Mouse (Mus musculus): ENCODE data around the gene 1700067K01Rik. TPM values are rescaled to one million over a fixed set of nuclear protein-coding genes. Genes with fewer than 3 reads are reported as not detected.

Gene 1700067K01Rik
- polyA plus RNA-seq, 1 experiment: 0.27 TPM

DNA sequence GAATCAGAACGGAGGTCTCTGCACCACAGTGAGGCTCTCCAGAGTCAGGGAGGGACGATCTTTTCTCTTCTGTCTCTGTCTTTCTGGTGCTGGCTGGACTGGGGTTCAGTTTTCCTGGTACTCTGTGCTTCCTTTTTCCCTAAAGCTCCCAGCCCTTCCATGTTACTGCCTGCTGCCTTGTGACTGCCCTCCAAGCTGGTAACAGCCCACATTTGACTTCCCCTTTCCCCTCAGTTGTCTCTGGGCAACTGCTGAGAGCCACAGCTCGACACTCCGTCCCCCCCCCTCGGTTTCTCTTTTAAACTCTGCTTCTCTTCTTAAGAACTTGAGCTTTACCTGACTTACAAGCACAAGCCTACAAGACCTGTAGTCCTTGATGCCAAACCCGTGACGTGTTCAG is 12.1 kb upstream of the 1700067K01Rik start:
- TF ChIP-seq POLR2A (IDR thresholded peaks at IDR 0.05; ENCODE audit: borderline replicate concordance, extremely low read depth, insufficient read depth, insufficient read length, poor library complexity, severe bottlenecking): no peak
- TF ChIP-seq CTCF (IDR thresholded peaks at IDR 0.05; ENCODE audit: borderline replicate concordance, extremely low read depth, insufficient read depth, insufficient read length): no peak
- no peak for DNase-seq (ENCODE audit: low read depth)

DNA sequence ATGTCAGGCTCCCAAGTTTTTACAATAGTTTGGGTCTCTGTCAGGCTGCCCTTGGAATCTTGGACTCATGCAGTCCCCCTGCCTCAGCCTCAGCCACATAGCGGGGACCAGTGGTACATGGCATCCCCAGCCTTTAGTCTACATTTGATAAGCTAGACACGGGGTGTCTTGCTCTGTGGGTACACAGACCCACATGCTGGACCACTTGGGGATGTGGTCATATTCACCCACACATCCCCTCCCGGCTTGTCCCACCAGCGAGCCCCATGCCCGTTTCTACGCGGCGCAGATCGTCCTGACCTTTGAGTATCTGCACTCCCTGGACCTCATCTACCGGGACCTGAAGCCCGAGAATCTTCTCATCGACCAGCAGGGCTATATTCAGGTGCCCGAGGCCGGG is 11.1 kb upstream of the 1700067K01Rik start:
- DNase-seq (ENCODE audit: low read depth): no peak
- TF ChIP-seq POLR2A (IDR thresholded peaks at IDR 0.05; ENCODE audit: borderline replicate concordance, extremely low read depth, insufficient read depth, insufficient read length, poor library complexity, severe bottlenecking) (no peak), CTCF (IDR thresholded peaks at IDR 0.05; ENCODE audit: borderline replicate concordance, extremely low read depth, insufficient read depth, insufficient read length) (no peak)

DNA sequence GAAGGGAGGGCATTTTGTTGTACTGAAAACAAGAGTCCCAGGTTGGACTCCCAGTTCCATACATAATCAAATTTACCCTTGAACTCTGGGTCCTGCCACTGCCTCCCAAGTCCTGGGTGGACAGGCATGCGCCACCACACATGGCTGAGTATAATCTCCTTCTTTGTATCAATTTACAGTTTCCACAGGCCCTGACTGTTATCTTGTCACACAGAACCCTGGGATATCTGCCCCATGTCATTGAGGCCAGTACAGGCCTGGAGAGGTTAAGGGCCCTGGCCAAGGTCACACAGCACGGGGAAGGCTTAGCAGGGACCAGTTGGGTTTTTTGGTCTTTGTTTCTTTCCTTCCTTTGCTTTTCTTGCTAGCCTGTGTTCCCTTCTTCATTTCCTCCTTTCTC is 8.8 kb upstream of the 1700067K01Rik start:
- TF ChIP-seq CTCF (IDR thresholded peaks at IDR 0.05; ENCODE audit: borderline replicate concordance, extremely low read depth, insufficient read depth, insufficient read length) (no peak), POLR2A (IDR thresholded peaks at IDR 0.05; ENCODE audit: borderline replicate concordance, extremely low read depth, insufficient read depth, insufficient read length, poor library complexity, severe bottlenecking) (no peak)
- DNase-seq (ENCODE audit: low read depth): no peak

DNA sequence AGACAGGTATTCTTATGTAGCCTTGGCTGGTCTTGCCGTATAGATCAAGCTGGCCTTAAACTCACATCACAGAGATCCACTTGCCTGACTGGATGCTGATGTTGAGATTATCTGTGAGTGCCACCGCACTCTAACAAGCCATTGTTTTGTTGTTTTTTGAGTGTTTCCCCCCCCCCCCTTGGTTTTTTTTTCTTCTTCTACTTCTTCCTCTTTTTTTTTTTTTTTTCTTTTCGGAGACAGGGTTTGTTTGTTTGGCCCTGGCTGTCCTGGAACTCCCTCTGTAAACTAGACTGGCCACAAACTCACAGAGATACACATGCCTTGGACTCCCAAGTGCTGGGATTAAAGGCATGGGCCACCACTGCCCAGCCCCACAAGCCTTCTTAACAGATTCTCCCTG is 7.3 kb upstream of the 1700067K01Rik start:
- no peak for DNase-seq (ENCODE audit: low read depth)
- TF ChIP-seq POLR2A (IDR thresholded peaks at IDR 0.05; ENCODE audit: borderline replicate concordance, extremely low read depth, insufficient read depth, insufficient read length, poor library complexity, severe bottlenecking): no peak
- TF ChIP-seq CTCF (IDR thresholded peaks at IDR 0.05; ENCODE audit: borderline replicate concordance, extremely low read depth, insufficient read depth, insufficient read length): no peak

DNA sequence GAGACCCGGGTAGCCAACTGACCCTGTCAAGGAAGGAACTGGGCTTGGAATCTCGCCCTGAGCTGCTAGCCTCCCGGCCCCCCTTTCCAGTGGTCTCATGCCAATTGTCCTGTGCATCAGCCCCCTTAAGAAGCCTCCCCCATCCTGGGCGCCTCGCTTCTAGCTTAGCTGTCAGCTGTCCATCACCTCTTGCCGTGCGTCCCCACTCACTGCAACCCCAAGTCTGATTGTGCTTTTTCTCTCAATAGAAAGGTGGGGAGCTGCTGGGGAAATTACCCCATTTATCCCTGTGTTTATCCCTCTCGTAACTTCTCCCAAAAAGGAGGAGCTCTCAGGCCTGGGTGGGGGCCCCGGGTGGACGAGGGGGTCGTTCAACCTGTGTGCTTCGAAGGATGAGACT is 5.3 kb upstream of the 1700067K01Rik start:
- TF ChIP-seq POLR2A (IDR thresholded peaks at IDR 0.05; ENCODE audit: borderline replicate concordance, extremely low read depth, insufficient read depth, insufficient read length, poor library complexity, severe bottlenecking) (no peak), CTCF (IDR thresholded peaks at IDR 0.05; ENCODE audit: borderline replicate concordance, extremely low read depth, insufficient read depth, insufficient read length) (no peak)
- peak; percentile 14 for DNase-seq (ENCODE audit: low read depth)

DNA sequence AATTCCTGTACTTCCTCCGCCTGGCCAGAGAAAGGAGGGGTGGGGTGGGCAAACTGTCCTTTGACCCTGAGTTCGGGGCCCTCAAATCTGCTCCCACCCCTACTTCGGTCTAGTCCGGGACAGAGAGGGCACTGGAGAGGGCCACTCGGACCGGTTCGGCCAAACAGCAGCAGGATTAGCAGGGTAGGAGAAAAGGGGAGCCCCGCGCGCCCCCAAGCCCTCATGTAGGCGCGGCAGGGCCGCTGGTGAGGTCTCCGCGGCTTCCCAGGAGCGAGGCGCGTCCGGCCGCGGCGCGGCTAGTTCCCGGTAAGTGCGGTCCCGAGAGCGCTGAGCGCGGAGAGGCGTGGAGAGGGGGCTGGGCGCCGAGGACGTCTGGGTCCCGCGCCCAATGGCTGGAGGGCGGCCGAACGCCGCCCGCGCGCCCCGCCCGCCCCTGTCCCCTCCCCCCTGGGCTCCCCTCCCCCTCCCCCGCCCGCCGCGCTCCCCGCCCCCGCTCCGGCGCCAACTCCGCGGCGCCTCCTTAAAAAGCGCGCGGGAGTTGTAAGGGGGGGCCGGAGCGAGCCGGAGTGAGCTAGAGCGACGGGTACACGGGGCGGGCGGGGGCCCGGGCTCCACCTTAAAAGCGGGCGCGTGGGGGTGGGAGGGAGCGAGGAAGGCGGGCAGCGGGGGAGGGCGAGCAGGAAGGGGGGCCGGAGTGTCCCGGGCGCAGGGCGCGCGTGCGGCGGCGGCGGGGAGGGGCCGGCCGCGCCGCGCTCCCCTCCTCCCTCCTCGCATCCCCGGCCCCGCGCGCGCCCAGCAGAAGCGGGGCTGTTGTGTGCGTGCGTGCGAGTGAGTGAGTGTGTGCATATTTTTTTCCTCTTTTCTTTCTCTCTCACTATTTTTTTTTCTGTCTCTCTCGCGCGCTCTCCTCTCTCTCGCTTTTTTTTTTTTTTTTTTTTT is 4.5 kb upstream of the 1700067K01Rik start:
- DNase-seq (ENCODE audit: low read depth): peak; percentile 94
- TF ChIP-seq CTCF (IDR thresholded peaks at IDR 0.05; ENCODE audit: borderline replicate concordance, extremely low read depth, insufficient read depth, insufficient read length) (no peak), POLR2A (IDR thresholded peaks at IDR 0.05; ENCODE audit: borderline replicate concordance, extremely low read depth, insufficient read depth, insufficient read length, poor library complexity, severe bottlenecking) (peak; percentile 37; the same call in 1 of the 2 replicates)

DNA sequence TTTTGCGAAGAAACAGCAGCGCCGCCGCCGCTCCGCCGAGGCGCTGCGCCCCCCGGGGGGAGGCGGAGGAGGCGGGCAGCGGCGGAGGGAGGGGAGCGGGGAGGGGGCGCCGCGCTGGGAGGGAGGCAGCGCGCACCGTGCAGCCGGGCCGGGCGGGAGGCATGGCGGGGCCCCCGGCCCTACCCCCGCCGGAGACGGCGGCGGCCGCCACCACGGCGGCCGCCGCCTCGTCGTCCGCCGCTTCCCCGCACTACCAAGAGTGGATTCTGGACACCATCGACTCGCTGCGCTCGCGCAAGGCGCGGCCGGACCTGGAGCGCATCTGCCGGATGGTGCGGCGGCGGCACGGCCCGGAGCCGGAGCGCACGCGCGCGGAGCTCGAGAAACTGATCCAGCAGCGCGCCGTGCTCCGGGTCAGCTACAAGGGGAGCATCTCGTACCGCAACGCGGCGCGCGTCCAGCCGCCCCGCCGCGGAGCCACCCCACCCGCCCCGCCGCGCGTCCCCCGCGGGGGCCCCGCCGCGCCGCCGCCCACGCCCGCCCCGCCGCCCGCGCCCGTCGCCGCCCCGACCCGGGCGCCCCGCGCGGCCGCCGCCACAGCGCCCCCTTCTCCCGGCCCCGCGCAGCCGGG is 3.7 kb upstream of the 1700067K01Rik start, which contains the start of gene Samd1:
Samd1 (plus strand) TSS at position 162 of the 631 bp plus-strand sequence.
- TF ChIP-seq CTCF (IDR thresholded peaks at IDR 0.05; ENCODE audit: borderline replicate concordance, extremely low read depth, insufficient read depth, insufficient read length) (no peak), POLR2A (IDR thresholded peaks at IDR 0.05; ENCODE audit: borderline replicate concordance, extremely low read depth, insufficient read depth, insufficient read length, poor library complexity, severe bottlenecking) (no peak)
- DNase-seq (ENCODE audit: low read depth): peak; percentile 74

DNA sequence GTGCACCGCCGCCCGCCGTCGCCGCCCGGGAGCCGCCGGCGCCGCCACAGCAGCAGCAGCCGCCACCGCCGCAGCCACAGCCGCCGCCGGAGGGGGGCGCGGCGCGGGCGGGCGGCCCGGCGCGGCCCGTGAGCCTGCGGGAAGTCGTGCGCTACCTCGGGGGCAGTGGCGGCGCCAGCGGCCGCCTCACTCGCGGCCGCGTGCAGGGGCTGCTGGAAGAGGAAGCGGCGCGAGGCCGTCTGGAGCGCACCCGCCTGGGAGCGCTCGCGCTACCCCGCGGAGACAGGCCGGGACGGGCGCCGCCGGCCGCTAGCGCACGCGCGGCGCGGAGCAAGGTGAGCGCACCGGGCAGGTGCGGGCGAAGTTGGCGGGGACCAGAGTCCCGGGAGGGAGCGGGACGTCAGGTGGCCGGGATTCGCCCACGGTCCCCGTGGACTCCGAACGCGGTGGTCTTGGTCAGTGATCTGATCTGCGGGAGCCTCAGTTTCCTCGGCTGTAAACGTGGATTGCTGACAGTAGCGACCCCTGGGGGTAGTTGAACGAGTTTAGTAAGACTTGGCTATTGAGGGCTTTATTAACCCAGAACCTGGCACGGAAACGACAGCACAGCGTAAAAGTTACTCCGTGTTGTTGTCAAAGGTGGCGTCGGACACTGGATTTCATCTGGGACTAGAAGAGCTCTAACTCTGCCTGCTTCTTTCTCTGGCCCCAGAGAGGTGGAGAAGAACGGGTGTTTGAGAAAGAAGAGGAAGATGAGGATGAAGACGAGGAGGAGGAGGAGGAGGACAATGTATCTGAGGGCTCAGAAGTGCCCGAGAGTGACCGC is 2.9 kb upstream of the 1700067K01Rik start:
- peak; percentile 63; the same call in 1 of the 2 replicates for TF ChIP-seq CTCF (IDR thresholded peaks at IDR 0.05; ENCODE audit: borderline replicate concordance, extremely low read depth, insufficient read depth, insufficient read length)
- no peak for TF ChIP-seq POLR2A (IDR thresholded peaks at IDR 0.05; ENCODE audit: borderline replicate concordance, extremely low read depth, insufficient read depth, insufficient read length, poor library complexity, severe bottlenecking)

DNA sequence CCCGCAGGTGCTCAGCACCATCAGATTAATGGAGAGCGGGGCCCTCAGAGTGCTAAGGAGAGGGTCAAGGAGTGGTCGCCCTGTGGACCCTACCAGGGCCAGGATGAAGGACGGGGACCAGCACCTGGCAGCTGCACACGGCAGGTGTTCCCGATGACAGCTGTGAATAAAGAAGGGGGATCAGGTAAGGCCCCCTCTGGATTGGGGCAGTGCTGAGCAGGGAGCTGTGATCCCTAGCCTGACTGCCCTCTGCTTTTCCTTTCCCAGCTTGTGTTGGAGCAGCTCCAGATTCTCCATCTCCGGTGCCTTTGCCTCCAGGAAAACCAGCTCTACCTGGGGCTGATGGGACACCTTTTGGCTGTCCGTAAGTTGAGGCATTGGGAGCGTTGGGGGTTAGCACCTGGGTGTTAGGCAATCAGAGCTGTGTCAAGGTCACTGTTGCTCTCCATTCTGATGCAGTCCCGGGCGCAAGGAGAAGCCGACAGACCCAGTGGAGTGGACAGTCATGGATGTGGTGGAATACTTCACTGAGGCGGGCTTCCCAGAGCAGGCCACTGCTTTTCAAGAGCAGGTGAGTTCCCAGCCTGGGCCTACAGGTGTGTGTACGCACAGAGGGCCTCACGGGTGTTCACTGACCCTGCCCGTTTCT is 2.1 kb upstream of the 1700067K01Rik start:
- no peak for DNase-seq (ENCODE audit: low read depth)
- TF ChIP-seq POLR2A (IDR thresholded peaks at IDR 0.05; ENCODE audit: borderline replicate concordance, extremely low read depth, insufficient read depth, insufficient read length, poor library complexity, severe bottlenecking) (no peak), CTCF (IDR thresholded peaks at IDR 0.05; ENCODE audit: borderline replicate concordance, extremely low read depth, insufficient read depth, insufficient read length) (no peak)

More for the DNA sequence above, 2.9 kb upstream of the 1700067K01Rik start:
- DNase-seq (ENCODE audit: low read depth): peak; percentile 88

DNA sequence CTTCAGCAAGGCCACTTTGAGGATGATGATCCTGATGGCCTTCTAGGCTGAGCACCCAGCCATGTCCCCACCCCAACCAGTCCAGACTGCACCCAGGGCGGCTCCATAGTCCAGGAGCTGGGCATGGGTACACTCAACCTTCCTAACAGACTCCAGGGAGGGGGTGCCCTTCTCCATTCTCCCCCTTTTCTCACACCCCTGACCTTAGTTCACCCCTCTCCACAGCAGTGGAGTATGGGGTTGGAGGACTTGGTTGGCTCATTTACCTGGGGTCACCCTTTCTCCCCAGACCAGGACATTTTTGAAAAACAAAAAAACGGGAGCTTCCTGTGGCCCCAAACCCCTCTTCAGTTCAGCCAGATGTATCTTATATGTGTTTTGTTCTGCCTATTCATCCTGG is 1.5 kb upstream of the 1700067K01Rik start:
- TF ChIP-seq CTCF (IDR thresholded peaks at IDR 0.05; ENCODE audit: borderline replicate concordance, extremely low read depth, insufficient read depth, insufficient read length): no peak
- TF ChIP-seq POLR2A (IDR thresholded peaks at IDR 0.05; ENCODE audit: borderline replicate concordance, extremely low read depth, insufficient read depth, insufficient read length, poor library complexity, severe bottlenecking): no peak
- no peak for DNase-seq (ENCODE audit: low read depth)
